Comparison of ENCODE assay signal across 8 mouse cellular contexts in the genomic region with DNA sequence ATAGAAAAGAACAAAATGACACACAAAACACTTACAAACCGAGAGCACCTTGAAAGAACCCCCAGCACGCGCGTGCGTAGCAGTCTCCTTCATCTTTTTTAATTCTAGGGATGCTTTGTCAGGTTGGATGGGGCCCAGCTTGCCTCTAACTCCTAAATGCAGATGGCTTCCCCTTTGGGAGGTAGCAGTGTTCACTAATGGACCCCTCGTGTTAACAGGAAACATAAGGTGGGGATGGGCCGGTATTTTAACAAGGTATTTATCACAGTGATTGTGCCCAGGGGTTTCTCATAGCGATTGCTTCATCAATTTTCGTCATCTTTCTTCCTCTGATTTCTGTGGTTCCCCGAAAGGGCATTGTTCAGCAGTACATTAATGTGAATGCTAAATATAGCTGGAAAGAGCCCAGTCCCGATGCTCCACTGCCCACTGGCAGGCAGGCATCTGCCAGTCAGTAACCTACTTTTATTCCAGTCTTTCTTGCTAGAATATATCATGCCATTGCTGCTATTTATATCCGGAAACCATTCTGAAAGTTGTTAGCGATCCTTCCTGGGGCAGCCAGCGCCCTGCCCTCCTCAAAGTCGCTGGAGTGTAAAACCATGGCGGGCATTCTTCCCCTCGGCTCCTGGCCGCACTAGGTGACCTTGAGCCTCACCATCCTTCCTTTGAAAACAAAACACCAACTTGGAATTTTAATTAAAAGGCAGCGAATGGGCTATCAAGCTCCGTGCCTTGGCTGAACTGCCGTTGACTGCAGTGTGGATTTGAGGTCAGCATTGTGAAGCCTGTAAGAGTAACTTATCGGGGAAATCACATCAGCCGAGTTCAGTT.
DNase-seq lines count a peak whose midpoint lies in the region; ATAC-seq lines count a peak whose summit lies in the region.
"Had no signal": no experiment of that assay in that cellular context is flagged by ENCODE, and none has a peak within 500 bp of the region (broad histone marks: within the 10 kb centered on the region; RNA-seq: fewer than 3 reads in every experiment).

No protein-coding gene starts in this region.

- ATAC-seq in forebrain, embryonic 14.5 days, result no peak
- no peak for ATAC-seq in liver, embryonic 12.5 days

- H3K4me2 ChIP-seq in forebrain, embryonic 14.5 days (ENCODE audit: low read length), result peak overlapping the region; percentile 45
- H3K4me2 ChIP-seq in liver, embryonic 12.5 days, result no peak overlapping the region
- H3K4me2 ChIP-seq: liver, embryonic 13.5 days had no signal

- H3K27me3 ChIP-seq in forebrain, embryonic 14.5 days (replicated peaks; ENCODE audit: control insufficient read depth, insufficient read depth, low read length), result no peaks in the 10 kb centered on the region
- H3K27me3 ChIP-seq in liver, embryonic 12.5 days (replicated peaks), result no peaks in the 10 kb centered on the region
- H3K27me3 ChIP-seq: liver, embryonic 13.5 days had no signal

- H3K4me3 ChIP-seq in forebrain, embryonic 14.5 days (ENCODE audit: low read depth, low read length), result 0 out of 2 replicates have a peak overlapping the region, but pooled peaks have one; percentile 3
- H3K4me3 ChIP-seq in liver, embryonic 12.5 days, result no peak overlapping the region
- H3K4me3 ChIP-seq: liver, embryonic 13.5 days had no signal

- no peak overlapping the region for H3K27ac ChIP-seq in forebrain, embryonic 14.5 days (ENCODE audit: low read depth, low read length)
- no peak overlapping the region for H3K27ac ChIP-seq in liver, embryonic 12.5 days
- H3K27ac ChIP-seq: liver, embryonic 13.5 days had no signal

- H3K9me3 ChIP-seq in forebrain, embryonic 14.5 days (replicated peaks; ENCODE audit: control insufficient read depth, low read length), result no peaks in the 10 kb centered on the region
- H3K9me3 ChIP-seq in liver, embryonic 12.5 days (replicated peaks), result no peaks in the 10 kb centered on the region
- H3K9me3 ChIP-seq: liver, embryonic 13.5 days had no signal

- H3K9ac ChIP-seq in forebrain, embryonic 14.5 days (ENCODE audit: low read length), result no peak overlapping the region; the same call in 1 of the 2 replicates
- H3K9ac ChIP-seq in liver, embryonic 12.5 days, result no peak overlapping the region
- H3K9ac ChIP-seq: liver, embryonic 13.5 days had no signal

- WGBS in forebrain, embryonic 14.5 days, result 46% methylated on average over 23 of the region's 23 CpGs
- 67% methylated on average over 23 of the region's 23 CpGs for WGBS in liver, embryonic 12.5 days (ENCODE audit: insufficient replicate concordance)

- no peaks in the 10 kb centered on the region for H3K4me1 ChIP-seq in forebrain, embryonic 14.5 days (ENCODE audit: control insufficient read depth, insufficient read depth, low read length)
- no peaks in the 10 kb centered on the region for H3K4me1 ChIP-seq in liver, embryonic 12.5 days
- H3K4me1 ChIP-seq: liver, embryonic 13.5 days had no signal

- no peaks in the 10 kb centered on the region for H3K36me3 ChIP-seq in forebrain, embryonic 14.5 days (ENCODE audit: control insufficient read depth, insufficient read depth, low read length)
- no peaks in the 10 kb centered on the region for H3K36me3 ChIP-seq in liver, embryonic 12.5 days
- H3K36me3 ChIP-seq: liver, embryonic 13.5 days had no signal

- DNase-seq in right cerebral cortex, postnatal 4 days, result peak; percentile 5
- DNase-seq in right cerebral cortex, postnatal 36 days (ENCODE audit: low spot score in 2 of 2), result no peak
- peak; percentile 19 for DNase-seq in forebrain, embryonic 14.5 days (ENCODE audit: low spot score)
- DNase-seq in kidney, postnatal 14 days, result peak; percentile 64
- no peak for DNase-seq in urinary bladder, postnatal 10 days (ENCODE audit: low spot score)
- DNase-seq in lung, adult 18-20 months, result no peak
- DNase-seq: liver, embryonic 13.5 days had no signal

Comparison
In these comparisons a context has a peak if more than half of its experiments do, and no peak if none do; other contexts are left out.
1. DNase-seq: peak in right cerebral cortex, postnatal 4 days (single experiment), forebrain, embryonic 14.5 days (single experiment) and kidney, postnatal 14 days (single experiment); none in right cerebral cortex, postnatal 36 days (0 of 2), urinary bladder, postnatal 10 days (single experiment) and lung, adult 18-20 months (0 of 2).